Mouse (Mus musculus): Measurements from ENCODE around the gene Clasrp.

The Clasrp gene

GRCm38 (mm10) chr7:19531077-19531476 is 73.2 kb downstream of the Clasrp start:
- DNase-seq (ENCODE audit: low spot score) = no peak

Measured in adipocyte (in vitro differentiated cells).